Mouse (Mus musculus): ENCODE data around the gene Rora.

GRCm38 (mm10) chr9:68654039-68654332 lies 400 bp downstream of the Rora start:
- TF ChIP-seq CTCF (IDR thresholded peaks at IDR 0.05; ENCODE audit: control insufficient read depth, insufficient read depth, insufficient read length) (no peak), MYOD1 (IDR thresholded peaks at IDR 0.05; ENCODE audit: control insufficient read depth, insufficient read length, low read depth) (no peak), CEBPB (IDR thresholded peaks at IDR 0.05; ENCODE audit: low read depth) (no peak), MAX (IDR thresholded peaks at IDR 0.05) (no peak)
